Mouse (Mus musculus): ENCODE data around the gene Bfsp1.

GRCm38 (mm10) chr2:143801097-143801496, 61.9 kb downstream of the Bfsp1 start:
- TF ChIP-seq CTCF (IDR thresholded peaks at IDR 0.05; ENCODE audit: insufficient read depth, low read depth, low read length): no peak
- no peak for TF ChIP-seq POLR2A (IDR thresholded peaks at IDR 0.05; ENCODE audit: insufficient read depth, low read depth, low read length)
